Mouse (Mus musculus) bone marrow macrophage, adult 2 months (primary cell): ENCODE measurements around the gene Dixdc1.

Source experiments
- CTCF ChIP-seq: IDR thresholded peaks from 2 replicates; pipeline ENCODE4 v1.5.1; 2012; ENCODE audit warnings: low read depth, mild to moderate bottlenecking, low read length, moderate library complexity
- POLR2A ChIP-seq: IDR thresholded peaks from 2 replicates; pipeline ENCODE4 v1.6.1; 2012; ENCODE audit warnings: mild to moderate bottlenecking, low read depth, low read length, borderline replicate concordance

DNA sequence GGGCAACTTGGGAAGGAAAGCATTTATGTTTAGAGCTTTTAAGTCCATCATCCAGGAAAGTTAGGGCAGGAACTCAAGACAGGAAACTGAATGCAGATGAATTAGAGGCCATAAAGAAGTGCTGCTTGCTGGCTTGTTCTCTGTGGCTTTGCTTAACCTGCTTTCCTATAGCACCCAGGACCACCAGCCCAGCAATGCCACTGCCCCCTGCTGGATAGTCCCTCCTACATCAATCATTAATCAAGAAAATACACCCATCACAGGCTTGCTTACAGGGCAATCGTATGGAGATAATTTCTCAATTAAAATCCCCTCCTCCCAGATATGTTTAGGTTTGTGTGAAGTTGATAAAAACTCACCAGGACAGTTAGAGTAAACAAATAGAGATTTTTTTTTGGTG, 24.0 kb upstream of the Dixdc1 start:
- TF ChIP-seq POLR2A (no peak), CTCF (no peak)
